Mouse (Mus musculus) liver, embryonic 12.5 days (tissue): ENCODE measurements around the gene Mcam. TPM values are rescaled to one million over a fixed set of nuclear protein-coding genes. Genes with fewer than 3 reads are reported as not detected.
A peak's percentile ranks its signal among the peaks of the same experiment; 100 is the strongest.

Source experiments
- ATAC-seq: fragments of 200-750 bp; cut with Nextera tagmentation; 2 replicates; pipeline ENCODE4 v1.8.0; 2017; ENCODE audit warnings: moderate number of reproducible peaks, mild to moderate bottlenecking, moderate library complexity
- H3K27ac ChIP-seq: fragments of 300-500 bp; sonication (generic); 2 replicates; pipeline ENCODE4 v1.5.1; 2016; ENCODE audit warnings: mild to moderate bottlenecking
- H3K27me3 ChIP-seq: fragments of 300-500 bp; sonication (generic); replicated peaks from 2 replicates; pipeline ENCODE4 v1.6.1; 2016; ENCODE audit warnings: mild to moderate bottlenecking, moderate library complexity
- H3K36me3 ChIP-seq: fragments of 300-500 bp; sonication (generic); 2 replicates; pipeline ENCODE4 v1.6.1; 2016; ENCODE audit warnings: mild to moderate bottlenecking, moderate library complexity
- H3K4me1 ChIP-seq: fragments of 300-500 bp; sonication (generic); 2 replicates; pipeline ENCODE4 v1.6.1; 2016
- H3K4me2 ChIP-seq: fragments of 300-500 bp; sonication (generic); 2 replicates; pipeline ENCODE4 v1.6.1; 2016; ENCODE audit warnings: mild to moderate bottlenecking, moderate library complexity
- H3K4me3 ChIP-seq: fragments of 300-500 bp; sonication (generic); 2 replicates; pipeline ENCODE4 v1.5.1; 2016; ENCODE audit warnings: mild to moderate bottlenecking, moderate library complexity
- H3K9ac ChIP-seq: fragments of 300-500 bp; sonication (generic); 2 replicates; pipeline ENCODE4 v1.6.1; 2016; ENCODE audit warnings: mild to moderate bottlenecking, moderate library complexity
- H3K9me3 ChIP-seq: fragments of 300-500 bp; sonication (generic); replicated peaks from 2 replicates; pipeline ENCODE4 v1.6.1; 2016; ENCODE audit warnings: mild to moderate bottlenecking, moderate library complexity
- WGBS: fragments of 180-500 bp; shearing (Covaris S2); methylation state at CpG from one replicate; pipeline ENCODE4 v1.1.7; 2016; ENCODE audit not compliant: insufficient replicate concordance; 5-methylcytosine and 5-hydroxymethylcytosine counted together
- polyA plus RNA-seq: library from polyadenylated mRNA; unstranded; fragments of >200 nt; fragmentation: Nextera tagmentation; extraction: Ambion mirVana; gene quantifications from 2 replicates; pipeline ENCODE4 v1.2.1, GENCODE M21; 2016

Gene Mcam
- polyA plus RNA-seq = 6.1 and 6.3 TPM in 2 replicates

DNA sequence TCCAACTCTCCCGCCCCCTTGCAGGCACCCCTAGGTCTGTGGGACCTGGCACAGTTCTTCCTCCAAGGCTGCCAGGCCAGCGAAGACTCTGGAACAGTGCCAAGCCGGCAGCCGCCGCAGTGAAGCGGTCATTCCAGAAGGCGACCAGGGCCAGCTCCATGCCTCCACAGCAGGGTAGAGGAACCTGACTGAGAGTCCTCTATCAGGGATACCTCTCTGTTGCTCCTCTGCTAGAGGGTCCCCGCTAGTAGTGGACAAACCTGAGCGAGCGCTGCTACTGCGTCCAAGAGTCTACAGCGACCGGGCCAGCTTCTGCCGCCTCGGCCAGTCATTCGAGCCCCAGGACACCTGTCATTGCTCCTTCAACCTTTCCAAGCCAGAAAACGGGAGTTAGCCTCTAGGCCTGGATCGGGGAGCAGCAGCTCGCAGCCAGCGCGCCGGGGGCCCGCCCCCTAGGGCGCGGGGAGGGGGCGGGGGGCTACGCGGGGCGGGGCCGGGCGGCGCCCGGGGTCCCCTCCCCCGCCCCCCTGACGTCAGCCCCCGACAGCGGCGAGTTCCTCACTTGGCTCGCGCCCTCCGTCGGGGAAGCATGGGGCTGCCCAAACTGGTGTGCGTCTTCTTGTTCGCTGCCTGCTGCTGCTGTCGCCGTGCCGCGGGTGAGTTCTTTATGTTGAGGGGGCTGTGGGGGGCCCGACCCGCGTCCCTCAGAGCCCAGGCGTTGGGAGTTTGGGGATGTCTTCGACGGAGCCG, at the start of gene Mcam:
Gene Mcam, plus strand, starts transcription at position 369 of the 750 bp plus-strand sequence.
- peak within 1 kb of the TSS; percentile 47 for H3K9ac ChIP-seq
- H3K36me3 ChIP-seq = no peaks in the 10 kb centered on the region
- peaks cover 42% of the 10 kb centered on the region for H3K4me1 ChIP-seq
- peaks cover 82% of the 10 kb centered on the region for H3K27me3 ChIP-seq
- H3K9me3 ChIP-seq = no peaks in the 10 kb centered on the region
- peak within 1 kb of the TSS; percentile 71 for H3K4me2 ChIP-seq
- H3K4me3 ChIP-seq = peak within 1 kb of the TSS; percentile 56
- 2% methylated on average over 54 of the region's 55 CpGs for WGBS
- ATAC-seq = no peak
- no peak within 1 kb of the TSS for H3K27ac ChIP-seq

DNA sequence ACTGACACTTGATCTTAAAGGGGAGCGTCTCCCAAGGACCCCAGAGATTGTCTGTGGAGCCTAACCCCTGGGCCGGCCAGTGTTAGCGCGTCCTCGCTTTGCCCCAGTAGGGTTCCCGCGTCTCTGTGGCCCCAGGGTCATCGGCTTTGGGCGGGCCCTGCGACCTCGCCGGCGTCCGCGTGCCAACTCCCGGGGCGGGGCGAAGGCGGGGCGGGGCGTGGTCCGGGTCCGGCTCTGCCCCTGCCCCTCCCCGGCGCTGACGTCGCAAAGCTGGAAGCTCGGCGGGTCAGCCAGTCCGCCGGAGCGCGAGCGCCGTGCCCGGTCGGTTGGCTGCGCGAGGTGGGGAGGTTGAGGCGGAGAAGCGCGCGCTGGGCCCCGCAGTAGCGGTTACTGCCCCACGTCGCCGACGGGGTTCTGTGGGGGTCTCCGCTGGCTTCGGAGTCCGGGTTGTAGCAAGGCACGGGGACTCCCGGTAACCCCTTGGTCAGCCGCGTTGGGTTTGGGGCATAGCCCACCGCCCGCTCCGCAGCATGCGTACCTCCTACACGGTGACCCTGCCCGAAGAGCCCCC, 49.5 kb upstream of the Mcam start:
- ATAC-seq = peak; percentile 87
- H3K27ac ChIP-seq = no peak overlapping the region
- no peaks in the 10 kb centered on the region for H3K9me3 ChIP-seq
- peak overlapping the region; percentile 73 for H3K9ac ChIP-seq
- peak overlapping the region; percentile 96 for H3K4me2 ChIP-seq
- no peaks in the 10 kb centered on the region for H3K36me3 ChIP-seq
- peaks cover 89% of the 10 kb centered on the region for H3K27me3 ChIP-seq
- under 1% methylated on average over 48 of the region's 62 CpGs for WGBS
- H3K4me1 ChIP-seq = peaks cover 58% of the 10 kb centered on the region
- H3K4me3 ChIP-seq = peak overlapping the region; percentile 61

DNA sequence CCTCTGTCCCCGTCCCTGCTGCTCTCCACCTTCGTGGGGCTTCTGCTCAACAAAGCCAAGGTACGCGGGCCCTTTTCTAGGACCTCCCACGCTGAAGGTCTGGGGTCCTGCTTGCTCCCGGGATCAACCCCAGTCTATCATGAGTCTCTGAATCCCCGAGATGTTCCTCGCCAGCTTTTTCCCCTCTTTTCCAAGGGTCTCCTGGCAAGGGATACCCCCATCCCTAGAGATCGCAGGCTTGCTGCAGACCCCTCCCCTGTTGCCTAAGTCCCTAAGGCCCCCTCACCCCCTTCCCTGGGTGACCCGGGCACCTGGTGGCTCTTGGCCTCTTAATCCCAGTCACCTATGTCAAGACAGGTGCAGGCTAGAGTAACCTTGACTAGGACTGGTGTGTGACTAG, 49.0 kb upstream of the Mcam start:
- no peak; the same call in 1 of the 2 replicates for ATAC-seq
- Histone ChIP-seq H3K27me3 (peaks cover 88% of the 10 kb centered on the region), H3K4me3 (peak overlapping the region; percentile 61), H3K27ac (no peak overlapping the region), H3K4me1 (peaks cover 62% of the 10 kb centered on the region), H3K9me3 (no peaks in the 10 kb centered on the region), H3K36me3 (no peaks in the 10 kb centered on the region), H3K4me2 (peak overlapping the region; percentile 96), H3K9ac (peak overlapping the region; percentile 73)
- 8% methylated on average over 10 of the region's 10 CpGs for WGBS

DNA sequence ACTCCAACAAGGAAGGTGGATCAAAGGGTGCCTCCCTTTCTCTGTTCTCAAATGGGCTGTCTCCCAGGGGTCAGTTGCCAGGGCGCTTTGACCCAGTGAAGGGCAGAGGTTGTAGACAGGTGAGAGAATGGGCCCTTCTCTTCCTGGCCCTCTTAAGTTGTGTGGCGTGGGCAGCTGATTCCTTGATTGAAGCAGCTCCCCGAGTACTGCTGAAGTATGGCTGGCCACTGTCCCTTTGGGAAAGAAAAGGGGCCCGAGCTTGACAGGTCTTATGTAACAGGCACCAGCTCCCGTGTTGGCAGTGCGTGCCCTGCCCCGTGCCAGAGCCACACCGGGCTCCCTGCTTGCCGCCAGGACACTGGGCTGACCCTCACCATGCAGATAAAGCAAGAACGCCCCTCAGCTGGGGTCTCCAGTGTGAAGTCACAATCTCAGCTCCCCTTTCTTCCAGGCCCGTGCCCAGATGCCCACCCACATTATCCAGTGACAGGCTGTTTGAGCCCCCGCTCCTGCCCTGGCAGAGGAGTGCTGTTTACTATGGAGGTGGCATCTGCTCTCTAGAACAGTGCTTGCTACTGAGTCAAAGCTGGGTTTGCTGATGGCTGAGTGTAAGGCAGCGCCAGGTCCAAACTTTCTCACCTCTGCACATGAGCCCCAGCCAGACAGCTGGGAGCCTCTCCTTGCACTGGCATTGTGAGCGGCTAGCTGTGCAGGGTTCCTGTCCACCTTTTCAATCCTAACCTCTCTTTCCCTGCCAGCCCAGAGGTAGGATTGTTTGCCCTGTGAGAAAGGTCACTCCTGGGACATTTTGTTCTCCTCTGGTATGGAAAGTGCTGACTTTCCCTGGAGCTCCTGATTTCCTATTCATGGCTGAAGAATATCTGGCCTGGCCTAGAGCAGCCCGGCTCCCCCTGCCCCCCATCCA, 48.3 kb upstream of the Mcam start:
- no peak overlapping the region for H3K4me3 ChIP-seq
- peak overlapping the region; percentile 96 for H3K4me2 ChIP-seq
- H3K9me3 ChIP-seq = no peaks in the 10 kb centered on the region
- H3K27me3 ChIP-seq = peaks cover 83% of the 10 kb centered on the region
- no peaks in the 10 kb centered on the region for H3K36me3 ChIP-seq
- H3K27ac ChIP-seq = no peak overlapping the region
- H3K9ac ChIP-seq = no peak overlapping the region
- ATAC-seq = no peak
- WGBS = 68% methylated on average over 15 of the region's 15 CpGs
- peaks cover 62% of the 10 kb centered on the region for H3K4me1 ChIP-seq

DNA sequence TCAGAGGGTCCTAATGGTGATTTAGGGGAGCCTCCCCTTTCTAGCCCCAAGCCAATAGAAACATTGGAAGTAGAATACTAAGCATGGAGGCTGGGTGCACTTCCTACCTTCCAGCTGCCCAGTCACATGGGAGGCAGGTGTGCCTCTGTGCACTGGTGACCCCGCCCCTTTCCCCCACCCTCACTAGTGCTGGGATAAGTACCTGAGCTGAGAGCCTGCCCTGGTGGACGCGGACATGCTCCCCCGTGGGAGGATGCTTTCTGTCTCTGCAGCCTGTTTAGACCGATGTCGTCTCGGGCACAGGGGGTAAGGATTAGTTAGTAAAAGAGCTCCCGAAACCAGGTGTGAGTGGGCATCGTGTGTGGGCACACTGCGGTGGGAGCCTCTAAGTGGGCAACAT, 47.3 kb upstream of the Mcam start:
- no peak overlapping the region for H3K4me3 ChIP-seq
- 60% methylated on average over 10 of the region's 10 CpGs for WGBS

DNA sequence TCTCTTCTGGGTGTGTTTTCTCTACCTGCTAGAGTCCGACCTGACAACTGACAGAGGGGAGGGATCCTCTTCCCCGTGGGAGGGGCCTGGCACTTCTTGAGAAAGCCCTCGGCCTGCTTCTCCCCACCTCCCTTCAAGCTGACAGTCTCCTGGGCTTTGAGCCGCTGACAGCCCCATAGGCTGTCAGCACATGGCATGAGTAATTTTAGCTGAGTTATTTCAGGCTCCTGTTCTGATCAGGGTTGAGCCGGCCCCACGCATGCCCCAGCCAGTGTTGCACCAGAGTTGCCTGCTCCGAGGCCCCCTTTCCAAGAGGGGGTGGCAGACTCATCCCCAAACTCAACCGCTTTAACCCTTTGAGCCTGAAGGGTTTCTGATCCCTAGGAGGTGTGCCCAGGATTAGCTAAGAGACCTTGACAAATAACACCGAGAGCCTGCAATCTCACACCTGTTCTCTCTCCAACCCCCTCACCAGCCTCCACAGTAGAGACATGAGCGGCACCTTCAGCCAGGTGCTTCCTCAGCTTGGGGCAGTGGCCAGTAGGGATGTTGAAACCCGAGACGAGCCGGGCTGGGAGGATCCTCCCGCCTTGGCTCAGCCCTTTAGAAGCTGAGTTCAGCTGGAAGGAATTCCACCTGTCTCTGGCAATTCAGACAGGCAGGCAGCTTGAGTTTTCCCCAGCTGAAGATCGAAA, 46.4 kb upstream of the Mcam start:
- Histone ChIP-seq H3K36me3 (no peaks in the 10 kb centered on the region), H3K27me3 (peaks cover 65% of the 10 kb centered on the region), H3K9me3 (no peaks in the 10 kb centered on the region), H3K4me3 (no peak overlapping the region), H3K27ac (no peak overlapping the region), H3K4me1 (peaks cover 62% of the 10 kb centered on the region), H3K9ac (no peak overlapping the region), H3K4me2 (no peak overlapping the region)
- no peak for ATAC-seq
- 27% methylated on average over 15 of the region's 15 CpGs for WGBS

More for the DNA sequence above, 47.3 kb upstream of the Mcam start:
- Histone ChIP-seq H3K4me2 (no peak overlapping the region), H3K9ac (no peak overlapping the region), H3K27me3 (peaks cover 75% of the 10 kb centered on the region), H3K4me1 (peaks cover 62% of the 10 kb centered on the region), H3K36me3 (no peaks in the 10 kb centered on the region), H3K9me3 (no peaks in the 10 kb centered on the region), H3K27ac (no peak overlapping the region)
- no peak for ATAC-seq

DNA sequence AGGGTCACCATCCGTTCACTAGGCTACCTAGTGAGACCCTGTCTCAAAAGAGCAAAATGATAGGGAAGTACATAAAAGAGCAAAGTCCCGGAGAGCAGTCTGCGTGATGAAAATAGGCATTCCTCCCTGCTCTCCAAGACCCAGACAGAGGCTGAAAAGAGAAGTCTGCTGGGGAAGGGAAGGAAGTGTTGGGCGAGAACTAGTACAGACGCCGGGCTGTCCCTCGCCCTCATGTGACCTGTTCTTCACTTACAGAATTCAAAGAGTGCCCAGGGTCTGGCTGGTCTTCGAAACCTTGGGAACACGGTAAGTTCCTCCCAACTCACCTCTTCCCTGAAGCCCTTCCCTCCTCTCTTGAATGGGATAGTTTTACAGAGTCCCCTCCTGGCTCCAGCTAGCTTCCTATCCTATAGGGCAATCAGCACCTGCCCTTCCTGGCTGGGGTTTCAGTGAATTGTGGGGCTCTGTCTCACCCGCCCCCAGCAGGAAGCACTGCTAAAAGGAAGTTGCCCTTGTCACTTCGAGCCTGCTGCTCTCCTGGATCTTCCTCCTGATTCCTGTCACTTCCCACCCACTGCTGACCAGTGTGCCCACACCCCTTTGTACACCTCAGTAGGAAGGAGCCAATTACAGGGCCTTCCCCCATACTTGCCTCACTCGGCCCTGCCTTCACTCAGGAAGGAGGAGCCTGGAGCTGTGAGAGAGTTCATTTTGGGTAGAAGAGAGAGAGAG, 45.2 kb upstream of the Mcam start:
- Histone ChIP-seq H3K4me1 (peaks cover 55% of the 10 kb centered on the region), H3K36me3 (0 out of 2 replicates have a peak, but pooled peaks cover 5% of the 10 kb centered on the region), H3K27ac (no peak overlapping the region), H3K4me2 (0 out of 2 replicates have a peak overlapping the region, but pooled peaks have one; percentile 10), H3K27me3 (peaks cover 54% of the 10 kb centered on the region), H3K9me3 (no peaks in the 10 kb centered on the region), H3K9ac (no peak overlapping the region), H3K4me3 (no peak overlapping the region)
- 26% methylated on average over 12 of the region's 12 CpGs for WGBS
- ATAC-seq = no peak

DNA sequence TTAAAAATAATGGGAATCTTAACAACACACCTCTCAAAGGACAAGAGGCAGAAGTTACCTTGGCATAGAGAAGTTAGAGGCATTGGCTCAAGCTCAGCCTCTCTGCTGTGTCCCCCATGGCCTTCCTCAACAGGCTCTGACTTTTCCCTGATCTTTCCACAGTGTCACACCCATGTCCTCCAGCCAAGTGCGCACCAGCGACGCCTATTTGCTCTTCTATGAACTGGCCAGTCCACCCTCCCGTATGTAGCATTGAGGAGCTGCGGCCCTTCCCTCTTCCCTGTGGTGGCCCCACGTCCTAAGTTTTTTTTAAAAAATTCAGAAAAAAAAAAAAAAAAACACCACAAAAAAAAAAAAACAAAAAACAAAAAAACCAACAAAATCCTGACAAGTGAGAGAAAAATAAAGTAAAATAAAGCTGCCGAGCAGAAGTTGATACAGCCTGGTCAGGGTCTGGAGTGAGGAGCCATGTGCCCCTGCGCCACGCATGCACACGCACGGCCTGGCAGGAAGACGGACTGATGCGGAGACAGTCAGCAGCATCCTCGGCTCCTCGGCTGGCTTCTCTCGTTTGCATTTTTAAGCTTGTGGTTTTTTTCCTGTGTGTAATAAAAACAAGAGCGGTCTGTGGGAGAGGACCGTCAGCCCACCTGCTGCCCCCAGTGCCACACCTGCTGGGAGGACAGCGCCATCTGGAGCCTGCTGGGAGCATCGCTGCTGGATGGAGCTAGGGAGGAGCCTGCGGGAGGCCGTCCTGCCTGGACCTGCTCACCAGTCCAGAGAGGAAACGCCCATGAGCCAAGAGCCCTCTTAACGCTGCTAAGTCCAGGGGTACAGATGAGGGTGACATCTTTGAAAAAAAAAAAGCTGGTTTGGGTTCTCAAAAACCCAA, 40.4 kb upstream of the Mcam start:
- Histone ChIP-seq H3K27me3 (peaks cover 12% of the 10 kb centered on the region), H3K4me3 (no peak overlapping the region), H3K4me2 (no peak overlapping the region), H3K36me3 (0 out of 2 replicates have a peak, but pooled peaks cover 5% of the 10 kb centered on the region), H3K4me1 (peaks cover 17% of the 10 kb centered on the region), H3K9me3 (no peaks in the 10 kb centered on the region), H3K27ac (no peak overlapping the region), H3K9ac (no peak overlapping the region)
- 47% methylated on average over 24 of the region's 24 CpGs for WGBS
- peak; percentile 47; the same call in 1 of the 2 replicates for ATAC-seq

DNA sequence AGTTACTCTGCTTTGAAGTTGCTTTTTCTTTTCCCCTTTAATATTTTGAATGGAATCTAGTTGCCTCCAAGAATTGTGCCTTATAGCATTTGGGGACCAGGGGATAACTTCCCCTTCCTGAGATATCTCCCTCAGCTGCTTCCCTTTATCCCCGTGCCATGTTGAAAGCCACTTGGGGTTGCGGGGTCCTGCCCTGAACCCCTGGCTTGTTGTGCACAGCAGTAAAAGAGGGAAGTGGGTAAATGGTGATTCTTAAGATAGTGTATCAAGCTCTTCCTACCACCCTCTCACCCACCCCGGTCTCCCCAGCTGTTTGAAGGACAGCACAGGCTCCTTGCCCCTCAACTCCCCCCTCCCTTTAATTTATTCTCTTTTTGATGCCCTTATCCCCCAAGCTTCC, 39.5 kb upstream of the Mcam start:
- H3K27me3 ChIP-seq = 0 out of 2 replicates have a peak, but pooled peaks cover 3% of the 10 kb centered on the region
- H3K4me1 ChIP-seq = peaks cover 9% of the 10 kb centered on the region; the same call in 1 of the 2 replicates
- 0 out of 2 replicates have a peak, but pooled peaks cover 5% of the 10 kb centered on the region for H3K36me3 ChIP-seq
- no peak overlapping the region for H3K9ac ChIP-seq
- no peak overlapping the region for H3K27ac ChIP-seq
- H3K4me3 ChIP-seq = no peak overlapping the region
- H3K9me3 ChIP-seq = no peaks in the 10 kb centered on the region
- WGBS = 43% methylated on average over 3 of the region's 3 CpGs
- ATAC-seq = no peak
- H3K4me2 ChIP-seq = no peak overlapping the region

DNA sequence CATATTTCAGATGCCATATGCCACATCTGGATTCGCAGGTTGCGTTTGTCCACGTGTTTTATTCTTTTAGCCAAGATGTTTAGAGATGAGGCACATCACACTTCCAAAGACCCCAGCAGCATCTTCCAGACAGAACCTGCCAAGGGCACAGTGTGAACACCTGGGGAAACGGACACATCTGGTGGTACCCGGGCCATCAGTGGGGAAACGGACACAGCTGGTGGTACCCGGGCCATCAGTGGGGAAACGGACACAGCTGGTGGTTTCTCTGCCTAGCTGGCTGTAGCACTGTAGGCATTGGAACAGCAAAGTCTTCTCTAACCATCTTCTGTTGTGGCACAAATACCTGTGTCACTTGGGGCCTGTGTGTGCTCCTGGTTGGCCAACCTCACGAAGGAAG, 38.5 kb upstream of the Mcam start:
- H3K4me1 ChIP-seq = peaks cover 4% of the 10 kb centered on the region; the same call in 1 of the 2 replicates
- H3K9ac ChIP-seq = no peak overlapping the region
- H3K27ac ChIP-seq = no peak overlapping the region
- ATAC-seq = no peak
- H3K4me2 ChIP-seq = no peak overlapping the region
- 0 out of 2 replicates have a peak, but pooled peaks cover 5% of the 10 kb centered on the region for H3K36me3 ChIP-seq
- no peaks in the 10 kb centered on the region for H3K9me3 ChIP-seq
- WGBS = 83% methylated on average over 9 of the region's 9 CpGs
- H3K4me3 ChIP-seq = no peak overlapping the region
- H3K27me3 ChIP-seq = no peaks in the 10 kb centered on the region
